Mouse (Mus musculus) gonadal fat pad, adult 2 months (tissue): Measurements from ENCODE around the gene Zswim4. TPM values are rescaled to one million over a fixed set of nuclear protein-coding genes. Genes with fewer than 3 reads are reported as not detected.

Source experiments
- DNase-seq: peaks from one replicate; pipeline ENCODE4 v3.0.0-alpha.2; 2012; ENCODE audit warnings: low read depth
- polyA plus RNA-seq: library from polyadenylated mRNA; depleted of rRNA; stranded (reverse); fragments of >200 nt; gene quantifications from 2 replicates; pipeline ENCODE4 v1.2.3, GENCODE M21; 2012

Gene Zswim4
- polyA plus RNA-seq, 1 experiment: 10.0 TPM

DNA sequence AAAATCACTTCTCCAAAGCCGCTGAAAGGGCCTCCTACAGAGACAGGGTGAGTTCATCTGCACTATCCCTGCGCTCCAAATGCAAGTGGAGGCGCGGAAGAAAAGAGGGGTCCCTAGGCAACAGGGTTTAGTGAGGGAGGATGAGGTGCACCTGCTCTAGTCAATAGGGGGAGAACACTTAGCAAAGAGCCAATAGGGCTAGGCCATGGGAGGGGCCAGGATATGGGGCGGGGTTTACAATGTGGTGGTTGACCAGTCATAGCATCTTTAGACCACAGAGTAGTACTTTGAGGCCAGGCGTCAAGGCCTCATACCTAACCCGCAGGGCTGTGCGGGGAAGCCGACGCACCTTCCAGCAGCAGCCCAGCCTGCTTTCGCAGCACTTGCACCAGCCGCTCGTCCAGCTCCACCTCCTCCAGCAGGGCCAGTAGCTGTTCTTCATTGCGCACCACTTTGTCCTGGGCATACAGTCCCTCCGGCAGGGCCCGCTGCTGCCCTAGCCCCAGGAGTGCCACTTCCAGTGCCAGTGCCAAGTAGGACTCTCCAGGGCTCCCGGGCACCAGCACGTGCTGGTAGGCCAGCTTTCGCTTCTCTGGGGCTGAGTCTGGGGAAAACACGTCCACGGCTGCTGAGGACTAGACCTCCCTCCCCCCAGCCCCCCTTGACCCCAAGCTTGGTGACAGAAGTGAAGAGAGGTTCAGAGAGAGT lies 13.4 kb downstream of the Zswim4 start:
- no peak for DNase-seq

GRCm38 (mm10) chr8:84222566-84223165 lies 14.2 kb downstream of the Zswim4 start:
- DNase-seq: no peak

GRCm38 (mm10) chr8:84220105-84220504 lies 16.8 kb downstream of the Zswim4 start:
- no peak for DNase-seq

DNA sequence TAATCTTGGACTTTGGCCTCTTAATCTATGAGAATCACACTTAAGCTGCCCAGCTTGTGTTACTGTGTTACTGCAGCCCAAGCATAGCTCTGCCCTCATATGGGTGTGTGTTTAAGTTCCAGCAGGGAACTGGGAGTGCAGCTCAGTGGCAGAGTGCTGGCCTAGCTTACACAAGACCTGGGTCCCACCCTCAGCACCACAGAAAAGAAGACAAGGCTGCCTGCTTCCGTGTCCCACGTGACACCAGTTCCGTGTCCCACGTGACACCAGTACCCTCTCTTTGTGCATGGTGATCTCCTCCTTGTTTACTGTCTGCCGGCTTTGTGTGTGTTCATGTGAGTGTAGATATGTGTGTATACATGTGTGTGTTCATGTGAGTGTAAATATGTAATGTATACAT lies 18.7 kb downstream of the Zswim4 start:
- DNase-seq: no peak

- DNase-seq: no peak
These were observed 19.6 kb downstream of the Zswim4 start for GRCm38 (mm10) chr8:84217206-84217605.

- no peak for DNase-seq
These were observed 23.6 kb downstream of the Zswim4 start for GRCm38 (mm10) chr8:84213277-84213676.

GRCm38 (mm10) chr8:84211881-84212563 lies 24.8 kb downstream of the Zswim4 start:
- no peak for DNase-seq

DNA sequence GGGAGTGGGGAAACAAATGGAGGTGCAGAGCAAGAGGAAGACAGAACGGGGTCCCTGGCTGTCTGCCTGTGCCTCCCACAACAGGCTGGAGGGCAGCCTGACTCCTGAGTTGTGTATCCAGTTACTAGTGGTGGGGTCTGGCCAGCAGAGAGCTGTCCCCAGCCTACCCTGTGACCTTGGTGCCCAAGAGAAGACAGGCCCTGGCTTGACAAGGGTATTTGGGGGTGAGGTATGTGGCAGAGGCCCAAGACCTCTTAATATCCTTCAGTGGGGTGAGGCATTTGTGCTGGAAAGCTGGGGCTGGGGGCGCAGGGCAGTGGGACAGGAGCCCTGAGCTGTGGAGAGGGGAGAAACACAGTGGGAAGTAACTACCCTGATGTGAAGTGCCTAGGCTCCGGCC lies 25.7 kb downstream of the Zswim4 start:
- no peak for DNase-seq

DNA sequence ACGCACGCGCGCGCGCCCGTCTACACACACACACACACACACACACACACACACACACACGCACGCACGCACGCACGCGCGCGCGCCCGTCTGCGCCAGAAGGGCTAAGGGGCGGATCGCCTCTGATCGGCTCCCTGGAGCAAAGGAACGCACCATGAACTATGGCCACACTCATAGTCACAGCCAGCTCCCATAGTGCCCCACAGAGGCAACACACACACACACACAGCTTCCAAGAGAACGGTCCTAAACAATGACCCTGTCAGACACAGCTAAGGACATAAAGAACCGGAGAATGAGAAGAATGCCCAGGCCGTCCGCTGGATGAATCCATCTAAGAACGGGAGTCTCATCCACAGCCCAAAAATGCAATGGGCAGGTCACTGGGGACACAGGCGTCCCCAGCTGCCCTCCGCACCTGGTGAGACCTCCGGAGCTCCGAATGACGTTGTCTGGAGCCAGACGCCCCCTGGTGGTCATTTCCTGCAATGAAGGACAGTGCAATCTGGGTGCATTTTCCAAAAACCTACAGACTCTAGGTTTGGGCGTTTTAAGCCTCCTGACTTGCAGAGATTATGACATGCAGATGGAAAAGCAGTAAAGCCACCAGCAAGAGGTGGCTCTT lies 26.6 kb downstream of the Zswim4 start:
- no peak for DNase-seq

- no peak for DNase-seq
These were observed 28.2 kb downstream of the Zswim4 start for GRCm38 (mm10) chr8:84208381-84209380.

DNA sequence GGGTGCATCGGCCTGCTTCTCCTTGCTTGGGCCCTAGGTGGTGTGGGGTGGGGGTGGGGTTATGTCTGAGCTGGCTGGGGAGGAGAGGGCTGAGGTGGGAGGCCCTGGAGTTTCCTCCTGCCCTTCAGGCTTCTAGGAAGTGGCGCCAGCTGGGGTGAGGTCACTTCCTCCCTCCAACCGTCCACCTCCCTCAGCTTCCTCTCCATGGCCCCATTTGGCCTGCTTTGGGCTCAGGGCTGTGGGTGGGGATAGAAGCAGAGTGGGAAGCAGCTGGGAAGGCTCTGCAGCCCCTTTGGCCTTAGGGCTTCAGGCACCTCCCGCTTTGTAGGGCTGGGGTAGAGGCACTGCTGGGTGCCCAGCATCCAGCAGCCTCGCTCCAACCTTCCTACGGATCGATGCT lies 29.0 kb downstream of the Zswim4 start:
- no peak for DNase-seq

- DNase-seq: no peak
These were observed 30.2 kb downstream of the Zswim4 start for GRCm38 (mm10) chr8:84206666-84207065.

GRCm38 (mm10) chr8:84205073-84205472 lies 31.8 kb downstream of the Zswim4 start:
- no peak for DNase-seq

DNA sequence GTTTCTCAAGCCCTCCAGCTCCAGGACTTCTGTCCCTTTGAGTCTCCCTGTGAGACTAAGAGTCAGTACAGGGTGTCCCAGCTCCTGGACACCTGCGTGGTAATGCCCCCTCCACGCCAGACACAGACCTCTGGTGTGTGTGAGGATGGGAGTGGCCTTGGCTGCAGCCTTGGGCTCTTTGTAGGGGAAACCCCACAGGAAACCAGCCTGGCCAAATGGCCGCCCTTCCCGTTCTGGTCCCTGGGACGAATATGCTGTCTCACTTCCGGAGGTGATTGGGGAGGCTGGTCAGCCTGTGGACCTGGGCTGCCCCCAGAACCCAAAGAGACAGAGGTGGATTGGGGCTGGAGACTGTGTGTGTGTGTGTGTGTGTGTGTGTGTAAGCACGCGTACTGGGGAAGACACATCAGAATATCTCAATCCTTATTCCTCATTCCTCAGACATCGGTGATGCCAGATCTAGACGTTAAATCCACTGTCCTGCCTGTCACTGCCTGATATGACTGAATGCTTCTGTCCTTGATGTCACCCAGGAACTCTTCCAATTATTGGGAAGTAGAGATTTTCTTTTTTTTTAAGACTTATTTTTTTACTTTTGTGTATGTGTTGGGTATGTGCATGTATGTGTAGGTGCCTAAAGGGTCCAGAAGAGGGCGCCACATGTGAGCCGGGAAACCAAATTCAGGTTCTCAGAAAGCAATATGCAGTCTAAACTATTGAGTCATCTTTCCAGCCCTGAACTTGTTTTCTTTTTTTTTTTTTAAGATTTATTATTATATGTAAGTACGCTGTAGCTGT lies 32.7 kb downstream of the Zswim4 start:
- no peak for DNase-seq

DNA sequence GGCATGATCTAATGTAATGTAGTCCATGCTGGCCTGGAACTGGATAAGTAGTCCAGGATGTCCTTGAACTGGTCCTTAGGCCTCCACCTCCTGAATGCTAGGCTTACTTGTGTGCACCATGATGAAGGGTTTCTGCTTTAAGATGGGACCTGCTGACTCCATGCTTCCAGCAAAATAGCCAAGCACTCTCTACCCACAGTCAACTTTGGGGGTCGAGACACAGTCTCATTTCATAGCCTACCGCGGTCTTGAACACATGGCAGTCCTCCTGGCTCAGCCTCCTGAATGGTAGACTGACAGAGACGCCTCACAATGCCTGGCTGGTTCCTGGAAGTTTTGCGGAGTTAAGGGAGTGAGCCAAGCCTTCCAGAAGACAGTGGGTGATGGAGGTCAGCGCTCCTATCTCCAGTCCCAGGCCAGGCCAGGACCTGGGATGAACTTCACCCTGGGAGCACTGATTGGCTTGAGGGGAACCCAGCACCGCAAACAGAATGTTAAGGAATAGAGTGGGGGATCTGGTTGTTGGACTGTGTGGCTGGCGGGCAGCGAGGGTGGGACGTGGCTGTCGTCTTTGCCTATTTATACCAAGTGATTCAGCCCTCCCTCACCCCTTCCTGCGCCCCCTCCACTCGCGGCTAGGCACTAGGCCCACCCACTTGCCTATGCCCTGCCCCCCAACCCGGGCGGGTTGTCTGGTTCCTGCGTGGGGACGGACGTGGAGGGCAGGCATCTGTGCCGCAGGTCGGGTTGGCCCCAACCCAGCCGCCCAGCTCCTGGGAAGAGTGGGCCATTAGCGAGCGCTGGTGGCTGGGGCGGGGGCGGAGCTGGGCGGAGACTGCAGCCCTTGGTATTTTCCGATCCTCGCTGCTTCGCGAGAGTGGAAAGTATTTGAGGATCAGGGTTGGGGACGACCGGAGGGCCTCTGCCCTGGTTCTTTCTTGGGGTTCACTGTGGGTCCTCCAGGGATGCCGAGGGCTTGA lies 33.6 kb downstream of the Zswim4 start:
- DNase-seq: no peak

GRCm38 (mm10) chr8:84202466-84202865 lies 34.4 kb downstream of the Zswim4 start:
- no peak for DNase-seq

GRCm38 (mm10) chr8:84201545-84202245 lies 35.2 kb downstream of the Zswim4 start:
- DNase-seq: no peak

- DNase-seq: no peak
These were observed 36.0 kb downstream of the Zswim4 start for GRCm38 (mm10) chr8:84200652-84201544.
